Mouse (Mus musculus): Measurements from ENCODE around the gene Vezf1. TPM values are rescaled to one million over a fixed set of nuclear protein-coding genes. Genes with fewer than 3 reads are reported as not detected.
"Not testable (repeated sequence)": the region's sequence is repeated elsewhere in the genome, so short reads cannot be mapped to it uniquely, and the experiment has no call there.

The Vezf1 gene
- 32.8 and 33.1 TPM in 2 replicates for polyA plus RNA-seq (2015; fragmentation: Nextera tagmentation; extraction: Ambion mirVana)

DNA sequence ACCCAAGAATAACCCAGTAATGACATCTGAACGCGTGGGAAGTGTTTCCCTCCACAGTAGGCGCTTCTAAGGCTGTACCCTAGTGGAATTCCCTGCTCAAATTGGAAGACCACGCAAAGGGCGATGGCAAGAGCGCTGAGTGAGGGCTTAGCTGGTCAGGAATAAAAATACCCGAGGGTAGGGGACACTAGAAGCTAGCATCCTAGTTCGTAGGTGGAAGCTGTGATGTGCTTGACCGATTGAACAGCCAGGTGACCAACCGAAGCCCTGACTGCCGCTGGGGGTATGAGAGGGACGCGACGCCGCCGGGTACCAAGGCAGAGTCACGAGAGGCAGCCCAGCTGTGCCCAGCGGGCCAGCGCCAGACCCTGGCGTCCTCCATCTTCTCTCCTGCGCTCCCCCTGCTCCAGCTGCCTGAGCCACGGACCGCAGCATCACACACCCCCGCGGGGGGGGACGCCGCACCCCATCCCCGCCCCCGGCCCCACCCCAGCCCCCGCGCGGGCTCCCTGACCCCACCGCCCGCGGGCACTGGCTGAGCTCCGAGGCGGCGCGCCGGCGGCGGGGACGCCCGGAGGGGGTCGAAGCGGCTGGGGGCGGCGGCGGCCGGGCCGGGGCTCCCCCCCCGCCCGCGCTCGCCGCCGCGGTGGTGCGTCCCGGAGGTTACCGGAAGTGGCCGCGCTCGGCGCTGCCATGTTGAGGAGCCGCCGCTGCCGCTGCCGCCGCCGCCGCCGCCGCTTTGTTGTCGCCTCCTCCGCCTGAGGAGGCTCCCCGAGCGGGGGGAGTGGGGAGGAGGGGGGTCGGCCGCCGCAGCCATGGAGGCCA, at the start of gene Vezf1:
Gene Vezf1, plus strand, starts transcription at position 694 of the 825 bp plus-strand sequence.
- DNase-seq (ENCODE audit: low spot score): peak; percentile 84

DNA sequence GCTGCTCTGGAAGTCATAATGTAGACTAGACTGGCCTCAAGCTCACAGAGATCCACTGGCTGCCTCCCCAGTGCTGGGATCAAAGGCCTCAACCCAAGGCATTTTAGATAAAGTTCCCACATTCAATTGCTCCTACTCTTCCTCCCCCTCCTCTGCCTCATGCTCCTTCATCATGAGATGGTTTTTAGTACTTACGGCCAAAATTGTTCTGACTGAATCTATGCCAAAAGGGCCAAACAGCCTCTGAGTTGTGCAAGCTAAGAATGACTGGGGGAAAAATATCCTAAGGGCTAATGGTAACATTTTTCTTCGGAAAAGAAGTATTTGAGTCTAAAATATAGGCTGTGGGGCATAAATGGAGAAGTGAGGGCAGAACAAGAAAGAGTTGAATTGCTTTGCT, 44.1 kb upstream of the Vezf1 start:
- DNase-seq (ENCODE audit: low spot score): no peak

DNA sequence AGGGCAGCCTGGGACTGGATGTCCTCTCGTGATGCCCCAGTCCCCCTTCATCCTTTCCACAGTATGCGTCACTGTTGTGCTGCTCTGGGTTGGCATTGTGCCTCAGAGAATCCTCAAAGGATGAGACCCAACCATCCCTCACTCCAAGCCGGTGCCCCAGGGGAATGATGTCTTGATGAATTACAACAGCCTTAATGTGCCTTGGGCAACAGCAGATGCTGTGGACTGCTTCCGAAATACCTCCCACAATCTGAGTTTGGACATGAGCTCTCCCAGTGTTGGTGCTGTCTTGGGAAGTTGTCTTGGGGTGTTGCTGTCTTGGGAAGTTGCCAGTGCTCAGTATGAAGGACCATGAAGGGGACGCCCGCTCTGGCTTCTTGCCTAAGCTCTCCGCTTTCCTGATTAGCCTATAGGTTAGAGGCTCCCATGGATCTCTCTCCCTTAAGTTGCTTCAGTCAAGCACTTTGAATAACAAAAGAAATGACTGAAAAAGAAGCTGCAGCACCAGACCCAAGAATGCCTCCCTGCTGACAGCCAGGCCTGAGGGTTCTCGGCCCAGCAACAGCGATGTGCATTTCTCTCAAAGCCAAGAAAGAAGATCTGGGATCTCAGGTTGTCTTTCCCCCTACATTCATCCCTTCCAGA, 40.6 kb upstream of the Vezf1 start:
- no peak for DNase-seq (ENCODE audit: low spot score)

DNA sequence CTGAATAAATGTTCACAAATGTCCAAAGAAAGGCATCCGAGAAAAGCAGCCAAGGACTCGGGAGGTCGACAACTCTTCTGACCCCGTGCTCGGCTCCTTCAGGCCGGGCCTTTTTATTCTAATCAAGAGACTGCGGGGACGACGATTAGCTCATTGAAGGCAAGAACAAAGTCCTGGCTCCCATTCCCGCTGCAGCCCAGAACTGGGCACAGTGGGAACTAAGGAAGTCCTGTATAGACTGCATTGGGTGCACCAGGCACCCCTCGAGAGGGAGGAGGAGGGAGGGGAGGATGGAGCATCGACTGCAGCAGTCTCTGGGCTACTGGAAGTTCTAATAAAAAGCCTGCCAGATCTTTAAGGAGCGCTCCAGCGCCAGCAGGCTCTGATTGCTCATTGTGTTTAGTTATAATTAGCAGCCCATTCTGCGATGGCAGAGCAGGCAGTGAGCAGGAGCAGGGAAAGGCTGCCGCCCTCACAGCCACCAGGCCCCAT, 39.8 kb upstream of the Vezf1 start:
- no peak for DNase-seq (ENCODE audit: low spot score)

DNA sequence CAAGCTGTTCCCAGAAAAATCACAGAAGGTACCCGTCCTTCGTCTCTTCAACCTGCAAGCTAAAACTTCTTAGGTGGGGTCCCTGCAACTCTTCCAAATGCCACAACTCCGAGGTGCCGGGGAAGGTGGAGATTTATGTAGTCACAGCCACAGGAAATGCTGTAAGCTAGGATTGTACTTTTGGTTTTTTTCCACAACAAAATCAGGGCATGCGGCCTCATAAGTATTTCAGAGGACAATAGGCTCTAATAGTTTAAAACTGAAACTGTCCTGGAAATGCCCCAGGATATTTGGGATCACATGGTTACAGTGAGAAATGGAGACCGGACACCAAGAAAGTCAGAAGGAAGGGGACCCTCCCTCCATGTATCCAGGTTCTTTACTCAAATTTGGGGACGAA, 37.9 kb upstream of the Vezf1 start:
- DNase-seq (ENCODE audit: low spot score): no peak

GRCm38 (mm10) chr11:88030836-88031235, 37.2 kb upstream of the Vezf1 start:
- DNase-seq (ENCODE audit: low spot score): no peak

GRCm38 (mm10) chr11:88031753-88032152, 36.3 kb upstream of the Vezf1 start:
- no peak for DNase-seq (ENCODE audit: low spot score)

GRCm38 (mm10) chr11:88035970-88036369, 32.1 kb upstream of the Vezf1 start:
- no peak for DNase-seq (ENCODE audit: low spot score)

- no peak for DNase-seq (ENCODE audit: low spot score)
Observed at GRCm38 (mm10) chr11:88036761-88037251, 31.3 kb upstream of the Vezf1 start.

GRCm38 (mm10) chr11:88037386-88037785, 30.7 kb upstream of the Vezf1 start:
- no peak for DNase-seq (ENCODE audit: low spot score)

DNA sequence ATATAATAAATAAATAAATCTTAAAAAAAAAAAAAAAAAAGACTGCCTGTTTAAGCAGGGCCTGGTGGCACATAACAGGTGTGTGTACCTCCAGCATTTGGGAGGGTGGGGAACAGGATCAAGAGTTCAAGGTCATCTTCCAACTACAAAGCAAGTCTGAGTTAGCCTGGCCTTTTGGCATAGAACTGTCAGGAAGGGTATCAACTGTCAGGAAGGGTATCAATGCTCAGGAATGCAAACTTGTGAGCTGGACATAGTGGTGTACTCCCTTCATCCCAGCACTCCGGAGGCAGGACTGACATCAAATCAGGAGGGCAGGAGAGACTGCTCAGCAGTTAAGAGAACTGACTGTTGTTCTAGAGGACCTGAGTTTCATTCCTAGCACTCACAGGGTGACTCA, 29.0 kb upstream of the Vezf1 start:
- no peak for DNase-seq (ENCODE audit: low spot score)

GRCm38 (mm10) chr11:88044314-88044713, 23.8 kb upstream of the Vezf1 start:
- no peak for DNase-seq (ENCODE audit: low spot score)

DNA sequence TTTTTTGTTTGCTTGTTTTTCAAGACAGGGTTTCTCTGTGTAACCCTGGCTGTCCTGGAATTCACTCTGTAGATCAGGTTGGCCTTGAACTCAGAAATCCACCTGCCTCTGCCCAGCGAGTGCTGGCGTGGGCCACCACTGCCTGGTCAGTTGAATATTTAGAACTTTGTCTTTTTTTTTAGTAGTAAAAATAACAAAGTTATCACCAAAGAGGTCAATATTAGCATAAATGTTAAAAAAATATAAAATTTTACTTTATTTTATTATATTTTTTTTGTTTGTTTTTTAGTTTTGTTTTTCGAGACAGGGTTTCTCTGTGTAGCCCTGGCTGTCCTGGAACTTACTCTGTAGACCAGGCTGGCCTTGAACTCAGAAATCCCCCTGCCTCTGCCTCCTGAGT, 22.9 kb upstream of the Vezf1 start:
- DNase-seq (ENCODE audit: low spot score): not testable (repeated sequence)

DNA sequence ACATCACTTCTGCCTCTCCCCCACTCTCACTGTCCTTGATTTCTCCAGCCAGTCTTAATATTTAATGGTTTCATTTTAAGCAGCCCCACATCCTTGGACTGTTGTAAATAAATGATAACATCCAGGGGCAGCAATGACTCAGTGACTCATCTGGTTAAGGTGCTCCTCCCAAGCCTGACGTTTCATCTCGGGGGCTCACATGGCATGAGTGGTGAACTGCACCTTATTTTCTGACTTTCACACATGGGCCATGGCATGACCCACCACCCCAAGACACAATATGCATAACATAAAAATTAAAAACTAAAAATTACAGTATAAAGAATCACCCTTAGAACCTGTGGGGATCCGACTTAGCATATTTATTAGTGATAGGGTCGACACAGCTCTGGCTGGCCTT, 22.2 kb upstream of the Vezf1 start:
- DNase-seq (ENCODE audit: low spot score): no peak

GRCm38 (mm10) chr11:88046323-88046937, 21.6 kb upstream of the Vezf1 start:
- DNase-seq (ENCODE audit: low spot score): no peak

GRCm38 (mm10) chr11:88046944-88047794, 20.9 kb upstream of the Vezf1 start, which contains the start of gene Srsf1:
Gene Srsf1, plus strand, starts transcription at chr11:88047373.
- peak; percentile 100 for DNase-seq (ENCODE audit: low spot score)

DNA sequence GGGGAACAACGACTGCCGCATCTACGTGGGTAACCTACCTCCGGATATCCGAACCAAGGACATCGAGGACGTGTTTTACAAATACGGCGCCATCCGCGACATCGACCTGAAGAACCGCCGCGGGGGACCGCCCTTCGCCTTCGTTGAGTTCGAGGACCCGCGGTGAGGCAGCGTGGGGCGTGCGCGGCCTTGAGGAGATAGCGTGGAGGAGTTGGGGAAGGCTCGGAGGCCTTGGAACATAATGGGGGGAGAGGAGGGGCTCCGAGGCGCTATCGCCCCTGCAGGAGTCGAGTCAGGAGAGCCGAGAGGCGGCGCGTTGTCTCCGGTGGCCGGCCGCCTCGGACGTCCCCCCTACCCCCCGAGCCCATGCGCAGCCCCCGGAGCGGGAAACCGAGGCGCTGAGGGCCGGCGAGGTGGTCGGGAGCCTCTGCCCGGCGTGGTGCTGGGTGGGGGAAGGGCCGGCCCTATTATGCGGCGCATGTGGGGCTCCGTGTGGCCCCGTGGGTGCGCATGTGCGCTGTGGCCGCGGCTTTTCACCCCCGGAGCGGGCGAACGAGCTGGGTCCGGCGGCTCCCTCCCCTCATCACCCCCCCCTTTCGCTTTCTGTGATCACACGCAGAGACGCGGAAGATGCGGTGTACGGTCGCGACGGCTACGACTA, 20.1 kb upstream of the Vezf1 start:
- peak; percentile 63 for DNase-seq (ENCODE audit: low spot score)

- peak; percentile 43 for DNase-seq (ENCODE audit: low spot score)
Observed at GRCm38 (mm10) chr11:88048961-88049670, 19.0 kb upstream of the Vezf1 start.

DNA sequence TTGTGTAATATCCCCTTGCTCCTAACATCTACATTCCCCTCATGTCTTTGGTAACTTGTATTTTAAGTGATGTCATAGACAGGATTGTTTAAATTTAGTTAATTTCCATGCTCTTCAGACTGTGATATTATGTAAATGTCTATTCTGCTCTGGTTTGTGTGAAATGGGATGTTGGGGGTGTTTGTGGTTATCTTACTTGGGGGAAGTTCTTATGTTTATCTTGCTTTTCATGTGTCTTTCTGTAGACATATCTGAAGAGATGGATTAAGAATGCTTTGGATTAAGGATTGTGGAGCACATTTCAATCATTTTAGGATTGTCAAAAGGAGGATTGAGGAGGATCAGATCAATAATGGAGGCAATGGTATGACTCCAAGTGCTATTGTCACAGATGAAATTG, 18.3 kb upstream of the Vezf1 start:
- no peak for DNase-seq (ENCODE audit: low spot score)

- no peak for DNase-seq (ENCODE audit: low spot score)
Observed at GRCm38 (mm10) chr11:88052638-88053037, 15.4 kb upstream of the Vezf1 start.

Data from thymus, postnatal 0 days (tissue).